ENCODE assay signal across 11 mouse cellular contexts in genomic region chr5:132923365-132923764, GRCm38 (mm10).
DNase-seq lines count a peak whose midpoint lies in the region; TF ChIP-seq lines count a peak whose summit lies in the region.
"Had no signal": no experiment of that assay in that cellular context is flagged by ENCODE, and none has a peak within 500 bp of the region (broad histone marks: within the 10 kb centered on the region; RNA-seq: fewer than 3 reads in every experiment).

No protein-coding gene starts in this region.

- intact Hi-C loops in heart, postnatal 36 days (cut with DNase I): no loop called here
- intact Hi-C loops in gastrocnemius, adult 2 months (cut with DNase I): no loop called here
- intact Hi-C loops in gastrocnemius, postnatal 14 days (cut with DNase I; ENCODE audit: low total_unique reads): no loop called here

- DNase-seq in heart, postnatal 4 days: peak; percentile 9
- no peak for DNase-seq in heart, postnatal 36 days
- DNase-seq in retina, postnatal 7 days (ENCODE audit: low read depth, low spot score): peak; percentile 6
- DNase-seq in retina, postnatal 1 day: no peak
- DNase-seq in kidney, postnatal 4 days: peak; percentile 29 to 59
- no peak for DNase-seq in gastrocnemius, adult 2 months
- no peak for DNase-seq in gastrocnemius, postnatal 14 days
- no peak for DNase-seq in adipocyte (ENCODE audit: low spot score)
- DNase-seq: cerebellum, adult 11 months had no signal

- no peak overlapping the region for H3K4me3 ChIP-seq in gastrocnemius, adult 2 months
- H3K4me3 ChIP-seq: heart, embryonic 10.5 days; midbrain, embryonic 10.5 days had no signal

- no peak overlapping the region for H3K27ac ChIP-seq in gastrocnemius, adult 2 months
- H3K27ac ChIP-seq: heart, embryonic 10.5 days; midbrain, embryonic 10.5 days had no signal

- no peak for TF ChIP-seq CTCF in gastrocnemius, adult 2 months (IDR thresholded peaks at IDR 0.05)

Comparison
In these comparisons a context has a peak if more than half of its experiments do, and no peak if none do; other contexts are left out.
1. DNase-seq: peak in heart, postnatal 4 days (single experiment), retina, postnatal 7 days (single experiment) and kidney, postnatal 4 days (2 of 2); none in heart, postnatal 36 days (0 of 2), retina, postnatal 1 day (single experiment), gastrocnemius, adult 2 months (single experiment), gastrocnemius, postnatal 14 days (single experiment) and adipocyte (single experiment).